Mouse (Mus musculus) thymus, postnatal 10 days (tissue): Measurements from ENCODE around the gene Cnih1.
"Not testable (repeated sequence)": the region's sequence is repeated elsewhere in the genome, so short reads cannot be mapped to it uniquely, and the experiment has no call there.

Experiments
- DNase-seq, 2 experiments: peaks; one replicate each; pipeline ENCODE4 v3.0.0; 2021; ENCODE audit warnings: low spot score in 2 of 2

Cnih1 gene

GRCm38 (mm10) chr14:46787787-46788504 lies at the start of gene Cnih1:
Cnih1 (minus strand) TSS chr14:46788411.
- peak; percentile 80 to 91 for DNase-seq

DNA sequence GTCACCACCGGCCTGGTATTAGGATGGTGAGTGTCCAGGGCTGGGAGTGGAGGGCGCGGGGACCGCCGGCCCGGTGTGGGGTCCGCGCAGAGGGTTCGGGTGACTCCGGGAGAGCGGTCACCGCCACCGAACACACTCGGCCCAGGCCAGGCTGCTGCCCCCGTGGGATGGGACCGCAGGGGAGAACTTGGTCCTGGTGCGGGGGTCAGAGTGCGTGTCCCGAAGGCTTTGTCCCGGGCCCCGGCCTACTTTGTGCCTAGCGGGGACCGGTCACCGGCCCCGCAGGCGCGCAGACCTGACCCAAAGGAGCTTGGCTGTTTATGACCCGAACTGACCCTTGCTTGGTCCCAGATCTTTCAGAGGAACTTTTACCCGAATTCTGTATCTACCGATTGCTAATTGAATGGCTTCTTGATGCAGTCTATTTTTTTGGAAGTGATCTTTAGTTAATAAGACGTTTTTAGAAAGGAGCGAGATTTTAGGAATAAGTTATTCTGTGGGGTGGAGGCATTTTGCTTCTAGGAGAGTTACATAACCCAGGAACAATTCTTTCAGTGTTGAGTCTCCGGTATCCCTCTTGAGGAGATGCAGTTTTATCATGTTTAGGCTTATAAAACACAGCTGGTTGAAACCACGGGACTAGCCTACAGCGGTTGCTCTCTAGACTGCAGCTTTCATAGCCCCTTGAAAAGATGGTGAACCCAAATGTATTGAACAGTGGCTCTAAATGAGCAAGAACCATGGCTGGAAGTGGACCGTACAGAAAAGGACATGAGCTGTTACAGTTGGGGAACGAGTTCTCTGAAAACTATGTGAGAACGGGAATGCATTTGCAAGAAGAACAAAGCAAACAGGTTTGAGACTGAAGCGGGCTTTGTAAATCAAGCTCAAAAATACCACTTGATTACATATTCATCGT lies 44.4 kb upstream of the Cnih1 start:
- peak in 1 of 2 experiments; percentile 10 for DNase-seq

- DNase-seq = peak; percentile 72 to 73
These were observed 43.7 kb upstream of the Cnih1 start, which contains the start of gene Cgrrf1 for GRCm38 (mm10) chr14:46831837-46832333. Cgrrf1 (plus strand) TSS chr14:46832125.

DNA sequence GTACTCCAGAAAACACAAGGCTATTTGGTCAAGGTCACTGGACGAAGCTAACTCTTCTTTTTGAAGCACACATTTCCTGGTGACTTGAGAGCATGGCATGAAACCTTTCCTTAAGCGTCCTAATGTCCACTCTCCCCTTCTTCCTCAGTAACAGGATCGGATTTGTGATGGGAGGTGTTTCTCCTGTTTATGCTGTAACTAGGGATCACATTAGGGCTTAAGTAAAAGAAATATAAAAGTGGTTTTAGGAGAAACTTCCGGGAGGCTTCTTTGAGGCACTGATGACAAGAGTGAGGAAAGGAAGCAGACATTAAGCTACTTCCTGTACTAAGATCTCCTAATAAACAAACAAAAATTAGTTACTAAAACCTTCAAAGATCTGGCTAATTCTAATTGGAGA lies 43.1 kb upstream of the Cnih1 start:
- no peak for DNase-seq

GRCm38 (mm10) chr14:46827430-46827829 lies 39.2 kb upstream of the Cnih1 start:
- DNase-seq = no peak

DNA sequence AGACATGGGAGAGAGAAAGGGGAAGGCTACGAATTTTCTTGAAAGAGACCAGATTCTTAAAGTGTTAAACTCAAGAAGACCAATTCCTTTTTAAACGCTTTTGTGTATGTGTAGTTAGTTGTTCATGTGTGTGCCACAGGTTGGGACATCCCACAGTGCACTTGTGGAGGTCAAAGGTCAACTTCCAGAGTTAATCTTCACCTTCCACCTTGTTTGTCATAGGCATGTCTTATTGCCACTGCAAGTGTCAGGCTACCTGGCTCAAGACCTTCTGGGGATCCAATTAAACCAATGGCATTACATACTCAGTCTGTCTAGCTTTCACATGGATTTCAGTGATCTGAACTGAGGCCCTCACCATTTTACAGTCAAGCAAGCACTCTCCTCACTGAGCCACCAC lies 35.8 kb upstream of the Cnih1 start:
- DNase-seq = no peak

DNA sequence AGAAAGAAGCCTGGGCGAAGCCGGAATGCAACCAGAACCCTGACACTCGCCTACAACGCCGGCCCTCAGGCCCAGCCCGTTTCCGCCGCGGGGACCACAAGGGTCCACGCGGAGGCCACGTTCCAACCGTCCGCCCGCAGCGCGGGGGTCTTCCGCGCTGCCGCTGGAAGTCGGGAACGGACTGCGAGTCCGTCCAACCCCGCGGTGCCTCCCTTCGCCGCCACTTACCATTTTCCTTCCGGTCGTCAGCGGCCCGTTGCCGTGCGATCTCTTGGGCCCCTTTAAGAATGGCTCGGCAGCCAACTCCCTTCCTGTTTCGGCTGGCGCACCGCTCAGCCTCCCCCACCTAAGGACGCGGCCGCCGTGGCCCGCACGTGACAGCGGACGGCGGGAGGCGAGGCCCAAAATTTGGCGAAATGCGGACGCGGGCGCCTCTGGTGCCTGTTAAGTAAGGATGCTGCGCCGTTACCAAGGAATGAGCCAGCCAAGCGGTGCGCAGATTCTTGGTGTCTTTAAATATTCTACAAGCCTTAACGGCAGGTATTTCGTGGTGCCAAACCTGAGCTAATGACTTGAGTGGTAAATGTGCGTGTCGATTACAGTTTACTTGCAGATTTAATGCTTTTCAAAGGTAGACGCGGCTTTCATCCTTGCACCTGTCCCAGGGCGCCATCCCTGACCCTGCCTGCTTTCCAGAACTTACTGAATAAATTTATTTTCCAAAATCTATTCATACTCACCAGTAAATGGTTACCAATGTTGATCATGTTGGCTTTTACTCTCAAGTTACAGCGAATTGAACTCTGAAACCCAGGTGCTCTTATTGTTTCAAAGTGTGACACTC lies 33.9 kb upstream of the Cnih1 start, which contains the start of gene Gmfb:
TSS of gene Gmfb (minus strand) at position 370 of the 844 bp plus-strand sequence.
- peak; percentile 90 to 94 for DNase-seq

DNA sequence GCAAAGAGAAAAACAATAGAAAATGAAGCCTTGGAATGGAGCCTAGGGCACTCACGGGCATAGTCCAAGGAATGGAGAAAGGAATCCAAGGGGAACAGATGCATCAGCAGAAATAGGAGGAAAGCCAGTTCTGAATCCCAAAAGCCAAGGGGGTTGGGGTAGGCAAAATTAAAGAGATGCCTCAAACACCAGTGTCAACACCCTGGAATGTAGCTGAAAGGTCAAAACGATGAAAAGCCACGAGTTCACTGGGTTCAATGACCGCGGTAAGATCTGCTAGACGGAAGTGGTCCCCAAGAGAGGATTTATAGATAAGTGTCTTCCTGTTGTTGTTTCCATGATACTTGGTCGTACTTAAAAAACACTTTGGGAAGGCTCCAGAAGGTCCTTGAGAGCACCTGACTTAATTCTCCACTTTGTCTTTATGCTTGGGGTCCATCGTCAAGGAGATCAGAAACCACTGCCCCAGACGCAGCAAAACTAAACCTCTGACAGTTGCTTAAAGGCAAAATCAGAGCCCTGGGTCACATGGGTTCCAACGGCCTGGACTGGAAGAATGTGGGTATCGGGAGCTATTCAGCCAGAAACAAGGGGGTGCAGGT lies 33.2 kb upstream of the Cnih1 start:
- DNase-seq = no peak

- DNase-seq = not testable (repeated sequence)
These were observed 31.8 kb upstream of the Cnih1 start for GRCm38 (mm10) chr14:46819961-46820360.

- DNase-seq = no peak
These were observed 30.5 kb upstream of the Cnih1 start for GRCm38 (mm10) chr14:46818743-46819142.

DNA sequence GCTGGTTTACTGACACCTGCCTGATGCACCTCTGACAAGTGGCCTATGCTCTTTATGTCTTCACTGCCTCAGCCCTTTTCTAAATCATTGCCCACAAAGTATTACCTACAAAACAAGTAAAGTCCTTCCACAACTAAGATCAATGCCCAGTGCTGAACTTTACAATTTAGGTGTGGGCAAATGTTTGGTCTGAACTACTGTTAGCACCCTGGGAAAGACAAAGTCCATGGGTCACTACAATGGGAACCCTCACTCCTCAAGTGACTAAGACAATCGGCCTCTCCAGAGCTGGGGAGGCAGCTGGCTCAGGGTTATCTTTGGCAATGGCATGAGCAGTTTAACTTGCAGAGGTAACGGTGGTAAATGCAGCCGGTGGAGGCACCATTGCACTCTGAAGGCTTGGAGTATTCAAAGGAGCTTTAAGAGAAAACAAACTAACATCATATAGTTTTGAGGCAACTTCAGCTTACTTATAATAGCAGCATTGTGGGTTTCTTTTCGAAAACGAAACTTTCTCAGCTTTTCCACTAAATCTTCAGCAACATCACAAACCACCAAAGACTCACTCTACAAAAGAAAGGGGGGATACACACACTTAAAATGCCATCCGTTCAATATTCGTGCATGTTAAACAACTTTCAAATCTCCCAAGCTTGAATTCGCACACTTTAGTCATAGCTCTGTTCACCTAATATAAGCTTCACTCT lies 28.9 kb upstream of the Cnih1 start:
- no peak for DNase-seq

- no peak for DNase-seq
These were observed 27.4 kb upstream of the Cnih1 start for GRCm38 (mm10) chr14:46815640-46816039.

DNA sequence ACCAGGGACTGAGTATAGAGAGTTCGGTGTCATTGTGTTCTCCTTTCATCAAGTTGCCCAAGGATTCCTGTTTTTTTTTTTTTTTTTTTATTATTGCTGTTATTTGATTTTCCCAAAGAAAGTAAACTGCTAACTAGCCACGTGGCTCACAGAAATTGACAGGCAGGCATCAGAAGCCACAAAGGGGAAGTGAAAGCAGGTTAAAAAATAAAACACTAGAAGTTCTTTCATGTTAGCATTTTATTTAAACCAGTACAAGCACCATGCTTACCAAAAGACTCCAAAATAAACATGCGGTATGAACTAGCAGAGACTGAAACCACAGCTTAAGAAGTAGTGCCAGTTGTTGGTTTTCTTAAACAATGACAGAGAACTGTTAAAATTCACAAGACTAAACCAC lies 19.7 kb upstream of the Cnih1 start:
- DNase-seq = no peak

GRCm38 (mm10) chr14:46806186-46806585 lies 18.0 kb upstream of the Cnih1 start:
- DNase-seq = no peak

- no peak for DNase-seq
These were observed 15.6 kb upstream of the Cnih1 start for GRCm38 (mm10) chr14:46803791-46804190.

DNA sequence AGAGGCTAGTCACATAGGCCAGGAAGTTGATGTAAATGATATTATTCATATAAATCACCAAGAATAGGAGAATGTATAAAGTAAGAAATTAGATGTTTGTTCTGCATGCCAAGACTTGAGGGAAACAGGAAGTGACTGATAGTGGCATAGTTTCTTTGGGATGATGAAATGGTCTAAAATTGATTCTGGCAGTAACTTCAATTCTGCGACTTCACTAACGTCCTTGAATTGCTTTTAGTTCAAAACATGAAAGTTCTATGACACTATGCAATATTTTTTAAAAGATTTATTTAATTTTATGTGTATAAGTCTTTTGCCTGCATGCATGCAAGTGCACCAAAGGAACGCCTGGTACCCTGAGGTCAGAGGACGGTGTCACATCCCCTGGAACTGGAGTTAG lies 15.0 kb upstream of the Cnih1 start:
- DNase-seq = no peak

DNA sequence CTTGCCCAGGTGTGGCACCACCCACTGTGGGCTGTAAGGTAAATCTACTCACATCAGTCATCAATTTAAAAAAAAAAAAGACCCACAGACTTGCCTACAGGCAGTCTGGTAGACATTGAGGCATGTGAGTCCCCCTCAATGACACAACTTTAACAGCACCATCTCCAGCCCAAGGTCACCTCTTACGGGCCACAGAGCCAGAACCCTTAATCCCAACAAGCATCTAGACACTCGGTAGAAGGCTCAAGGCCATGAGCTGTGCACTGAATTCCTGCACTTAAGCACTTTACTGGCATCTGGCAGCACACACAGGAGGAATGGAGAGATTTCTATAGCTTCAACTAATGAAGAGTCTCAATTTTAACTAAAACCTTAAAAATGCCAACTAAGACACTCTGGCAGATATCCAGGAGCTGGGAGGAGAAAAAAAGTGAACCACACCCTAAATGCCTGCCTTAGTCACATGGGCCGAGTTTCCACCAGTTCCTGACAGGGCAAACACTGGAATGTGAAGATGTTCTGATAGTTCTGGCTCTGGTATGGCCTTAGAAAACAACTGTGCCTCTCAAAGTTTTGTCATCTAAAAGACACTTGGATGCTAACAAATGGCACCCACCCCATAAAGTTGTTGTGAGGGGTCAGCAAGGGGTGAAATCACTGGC lies 12.6 kb upstream of the Cnih1 start:
- no peak for DNase-seq

GRCm38 (mm10) chr14:46794157-46794556 lies 5.9 kb upstream of the Cnih1 start:
- DNase-seq = no peak

DNA sequence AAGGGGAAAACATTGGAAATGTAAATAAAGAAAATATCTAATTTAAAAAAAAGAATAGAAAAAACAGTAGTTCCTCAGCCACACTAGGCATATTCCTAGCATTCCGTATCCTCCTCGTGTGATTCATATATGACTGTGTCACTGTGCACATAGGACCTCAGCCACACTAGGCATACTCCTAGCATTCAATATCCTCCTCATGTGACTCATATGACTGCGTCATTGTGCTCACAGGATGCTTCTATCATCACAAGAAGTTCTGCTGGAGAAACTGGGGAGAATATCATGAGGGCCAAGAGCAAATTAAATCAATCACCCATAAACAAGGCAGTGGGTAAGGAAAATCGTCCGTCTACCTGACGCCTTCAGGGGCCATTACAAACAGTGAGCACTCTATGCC lies 2.5 kb upstream of the Cnih1 start:
- DNase-seq = no peak

GRCm38 (mm10) chr14:46790303-46790702 lies 2.1 kb upstream of the Cnih1 start:
- peak in 1 of 2 experiments; percentile 32 for DNase-seq
